Comparison of ENCODE assay signal across 8 mouse cellular contexts in the genomic region with DNA sequence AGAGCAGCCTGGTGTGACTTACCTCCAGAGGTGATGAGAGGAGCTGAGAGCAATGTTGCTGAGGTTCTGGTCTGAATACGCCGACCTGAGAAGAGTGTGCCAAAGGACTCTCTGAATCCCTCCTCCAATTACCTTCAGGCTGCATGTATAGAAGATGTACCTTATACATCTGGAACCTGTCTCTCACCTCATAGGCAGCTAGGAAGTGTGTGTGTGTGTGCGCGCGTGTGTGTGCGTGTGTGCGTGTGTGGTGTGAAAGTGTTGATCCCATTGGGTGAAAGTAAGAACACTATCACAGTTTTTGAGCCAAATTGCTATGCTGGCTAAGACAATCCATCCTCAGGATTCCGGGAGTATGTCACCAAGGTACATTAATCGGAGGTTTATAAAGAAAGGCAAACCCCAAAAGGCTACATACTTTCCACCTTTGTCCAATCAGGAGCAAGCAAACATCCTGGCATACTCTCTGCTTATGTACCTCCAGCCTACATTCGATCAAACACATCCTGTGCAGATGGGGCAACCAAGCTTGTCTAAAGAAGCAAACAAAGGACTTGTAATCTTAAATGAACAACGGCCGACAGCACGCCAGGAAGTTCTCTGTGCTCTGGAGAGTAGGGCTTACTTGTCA. TPM values are rescaled to one million over a fixed set of nuclear protein-coding genes. Genes with fewer than 3 reads are reported as not detected.
DNase-seq lines count a peak whose midpoint lies in the region; ATAC-seq and TF ChIP-seq lines count a peak whose summit lies in the region.

A gene (minus strand): TSS at position 508 of the 631 bp plus-strand sequence.

- no peaks in the 10 kb centered on the region for H3K27me3 ChIP-seq in lung, embryonic 15.5 days
- no peaks in the 10 kb centered on the region for H3K27me3 ChIP-seq in forebrain, embryonic 12.5 days
- H3K27me3 ChIP-seq in limb, embryonic 14.5 days (ENCODE audit: control insufficient read depth, insufficient read depth, low read length), result no peaks in the 10 kb centered on the region
- H3K27me3 ChIP-seq in small intestine, adult 2 months (ENCODE audit: control insufficient read depth, insufficient read depth, low read length), result no peaks in the 10 kb centered on the region

- H3K4me3 ChIP-seq in lung, embryonic 15.5 days, result no peak within 1 kb of the TSS
- H3K4me3 ChIP-seq in forebrain, embryonic 12.5 days (replicated peaks), result no peak within 1 kb of the TSS
- no peak within 1 kb of the TSS for H3K4me3 ChIP-seq in limb, embryonic 14.5 days (replicated peaks; ENCODE audit: low read length)
- peak within 1 kb of the TSS; percentile 49 for H3K4me3 ChIP-seq in small intestine, adult 2 months (ENCODE audit: low read depth, low read length)

- no peaks in the 10 kb centered on the region for H3K36me3 ChIP-seq in lung, embryonic 15.5 days
- no peaks in the 10 kb centered on the region for H3K36me3 ChIP-seq in forebrain, embryonic 12.5 days (replicated peaks)
- no peaks in the 10 kb centered on the region for H3K36me3 ChIP-seq in limb, embryonic 14.5 days (ENCODE audit: control insufficient read depth, insufficient read depth, low read length)
- H3K36me3 ChIP-seq in small intestine, adult 2 months (ENCODE audit: control insufficient read depth, insufficient read depth, low read length), result no peaks in the 10 kb centered on the region

- no peak within 1 kb of the TSS for H3K27ac ChIP-seq in lung, embryonic 15.5 days
- H3K27ac ChIP-seq in forebrain, embryonic 12.5 days, result no peak within 1 kb of the TSS
- H3K27ac ChIP-seq in limb, embryonic 14.5 days (replicated peaks; ENCODE audit: low read depth, low read length), result no peak within 1 kb of the TSS
- H3K27ac ChIP-seq in small intestine, adult 2 months (ENCODE audit: insufficient read depth, low read depth, low read length), result peak within 1 kb of the TSS; percentile 92

- WGBS in lung, embryonic 15.5 days, result 63% methylated on average over 13 of the region's 13 CpGs
- 90% methylated on average over 13 of the region's 13 CpGs for WGBS in forebrain, embryonic 12.5 days
- WGBS in limb, embryonic 14.5 days, result 91% methylated on average over 13 of the region's 13 CpGs
- 68% methylated on average over 13 of the region's 13 CpGs for WGBS in small intestine, adult 2 months

- no peak within 1 kb of the TSS for H3K4me2 ChIP-seq in lung, embryonic 15.5 days
- H3K4me2 ChIP-seq in forebrain, embryonic 12.5 days, result no peak within 1 kb of the TSS
- H3K4me2 ChIP-seq in limb, embryonic 14.5 days (replicated peaks; ENCODE audit: low read depth, low read length, severe bottlenecking), result no peak within 1 kb of the TSS

- no peak for DNase-seq in lung, postnatal 14 days
- no peak for DNase-seq in heart, postnatal 4 days
- DNase-seq in limb, embryonic 14.5 days (ENCODE audit: low spot score), result no peak
- DNase-seq in cerebellum, postnatal 25 days, result no peak
- no peak for DNase-seq in embryo, embryonic 10 days (ENCODE audit: low spot score)

- no peak within 1 kb of the TSS for H3K9ac ChIP-seq in lung, embryonic 15.5 days
- H3K9ac ChIP-seq in forebrain, embryonic 12.5 days, result no peak within 1 kb of the TSS
- no peak within 1 kb of the TSS for H3K9ac ChIP-seq in limb, embryonic 14.5 days (ENCODE audit: low read depth, low read length, severe bottlenecking)

- TF ChIP-seq POLR2A in limb, embryonic 14.5 days (IDR thresholded peaks at IDR 0.05; ENCODE audit: borderline replicate concordance, extremely low read depth, insufficient read depth, insufficient read length), result no peak
- TF ChIP-seq POLR2A in small intestine, adult 2 months (IDR thresholded peaks at IDR 0.05; ENCODE audit: low read depth, low read length), result no peak

- no peaks in the 10 kb centered on the region for H3K9me3 ChIP-seq in lung, embryonic 15.5 days
- 0 out of 2 replicates have a peak, but pooled peaks cover 5% of the 10 kb centered on the region for H3K9me3 ChIP-seq in forebrain, embryonic 12.5 days
- no peaks in the 10 kb centered on the region for H3K9me3 ChIP-seq in limb, embryonic 14.5 days (ENCODE audit: control insufficient read depth, low read length)

- H3K4me1 ChIP-seq in lung, embryonic 15.5 days, result no peaks in the 10 kb centered on the region
- H3K4me1 ChIP-seq in forebrain, embryonic 12.5 days, result no peaks in the 10 kb centered on the region
- no peaks in the 10 kb centered on the region for H3K4me1 ChIP-seq in limb, embryonic 14.5 days (ENCODE audit: control insufficient read depth, insufficient read depth, low read length)
- no peaks in the 10 kb centered on the region for H3K4me1 ChIP-seq in small intestine, adult 2 months (ENCODE audit: control insufficient read depth, insufficient read depth, insufficient read length, low read length)

- no peak for TF ChIP-seq CTCF in small intestine, adult 2 months (IDR thresholded peaks at IDR 0.05; ENCODE audit: extremely low read depth, insufficient read length, insufficient replicate concordance, low read depth, low read length)

- ATAC-seq in lung, embryonic 15.5 days (ENCODE audit: borderline replicate concordance, extremely low read depth, low FRiP score, low TSS enrichment), result no peak
- no peak for ATAC-seq in forebrain, embryonic 12.5 days (ENCODE audit: low FRiP score)
- no peak for ATAC-seq in limb, embryonic 14.5 days (ENCODE audit: low FRiP score, low read depth)

RNA-seq across cellular contexts. Expression of the gene that starts here (rescaled TPM):
- 109 and 117 TPM in 2 replicates for polyA plus RNA-seq in lung, embryonic 15.5 days (2015; fragmentation: Nextera tagmentation; extraction: Ambion mirVana)
- 14.8 and 15.5 TPM in 2 replicates for polyA plus RNA-seq in forebrain, embryonic 12.5 days (2016; fragmentation: Nextera tagmentation; extraction: Ambion mirVana)
- total RNA-seq in heart, postnatal 4 days (2021), result 100 to 1,000 TPM; 183 TPM
- polyA plus RNA-seq in limb, embryonic 14.5 days (2012; rRNA removed), result 39.0 and 44.2 TPM in 2 replicates
- 39.0 and 40.5 TPM in 2 replicates for polyA plus RNA-seq in limb, embryonic 14.5 days (2014; fragmentation: Nextera tagmentation; extraction: Ambion mirVana)
- polyA plus RNA-seq in small intestine, adult 2 months (2012; rRNA removed), result 6.3 and 10.7 TPM in 2 replicates
